Mouse (Mus musculus) forebrain, embryonic 11.5 days (tissue): ENCODE data around the gene Rln3. TPM values are rescaled to one million over a fixed set of nuclear protein-coding genes. Genes with fewer than 3 reads are reported as not detected.

Experiments
- ATAC-seq: fragments of 200-750 bp; cut with Nextera tagmentation; replicated peaks from 2 replicates; pipeline ENCODE4 v1.8.0; 2017; ENCODE audit warnings: moderate TSS enrichment; ENCODE audit not compliant: low FRiP score
- DNase-seq: peaks from one replicate; pipeline ENCODE4 v3.0.0-alpha.2; 2017; ENCODE audit warnings: low spot score
- H3K27ac ChIP-seq: fragments of 300-500 bp; sonication (generic); 2 replicates; pipeline ENCODE4 v1.5.1; 2014; ENCODE audit warnings: low read depth, low read length
- H3K27me3 ChIP-seq: fragments of 300-500 bp; sonication (generic); 2 replicates; pipeline ENCODE4 v1.6.1; 2014; ENCODE audit warnings: mild to moderate bottlenecking, low read length, mixed read lengths; ENCODE audit not compliant: control insufficient read depth, insufficient read depth
- H3K36me3 ChIP-seq: fragments of 300-500 bp; sonication (generic); 2 replicates; pipeline ENCODE4 v1.6.1; 2014; ENCODE audit warnings: mild to moderate bottlenecking, low read length, moderate library complexity, mixed read lengths; ENCODE audit not compliant: control insufficient read depth, insufficient read depth
- H3K4me1 ChIP-seq: fragments of 300-500 bp; sonication (generic); replicated peaks from 2 replicates; pipeline ENCODE4 v1.6.1; 2014; ENCODE audit warnings: low read length, mixed read lengths; ENCODE audit not compliant: control insufficient read depth, insufficient read depth
- H3K4me2 ChIP-seq: fragments of 300-500 bp; sonication (generic); 2 replicates; pipeline ENCODE4 v1.6.1; 2014; ENCODE audit warnings: low read depth, mild to moderate bottlenecking, low read length, moderate library complexity, mixed read lengths; ENCODE audit not compliant: severe bottlenecking
- H3K4me3 ChIP-seq: fragments of 300-500 bp; sonication (generic); 2 replicates; pipeline ENCODE4 v1.5.1; 2014; ENCODE audit warnings: low read depth, low read length
- H3K9ac ChIP-seq: fragments of 300-500 bp; sonication (generic); 2 replicates; pipeline ENCODE4 v1.6.1; 2014; ENCODE audit warnings: low read length
- H3K9me3 ChIP-seq: fragments of 300-500 bp; sonication (generic); 2 replicates; pipeline ENCODE4 v1.6.1; 2016; ENCODE audit warnings: low read length, mixed read lengths; ENCODE audit not compliant: control insufficient read depth
- WGBS: fragments of 180-500 bp; shearing (Covaris S2); extraction: QIAGEN DNeasy Blood & Tissue Kit; methylation state at CpG from one replicate; pipeline ENCODE4 v1.1.7; 2014; 5-methylcytosine and 5-hydroxymethylcytosine counted together
- polyA plus RNA-seq: library from polyadenylated mRNA; unstranded; fragments of >200 nt; fragmentation: Nextera tagmentation; extraction: Ambion mirVana; gene quantifications from 2 replicates; pipeline ENCODE4 v1.2.1, GENCODE M21; 2014

The Rln3 gene
- polyA plus RNA-seq, 1 experiment from 2014 or later: not detected

DNA sequence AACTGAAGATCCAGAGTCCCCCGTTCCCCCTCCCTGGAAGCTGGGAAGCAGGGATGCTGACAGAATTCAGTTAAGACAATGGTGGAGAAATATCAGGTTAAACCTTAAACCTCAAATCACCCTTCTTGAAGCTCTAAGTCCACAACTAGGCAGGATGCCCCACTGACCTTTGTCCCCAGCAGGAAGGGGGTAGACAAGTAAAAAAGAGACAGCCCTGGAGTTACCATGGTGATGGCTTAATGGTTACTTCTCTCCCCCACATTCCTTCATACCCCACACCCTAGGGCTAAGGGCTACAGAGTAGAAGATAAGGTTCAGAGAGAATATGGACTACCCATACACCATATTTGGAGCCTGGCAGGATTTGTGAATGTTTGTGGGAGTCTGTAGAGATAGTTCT lies 21.2 kb downstream of the Rln3 start:
- H3K27ac ChIP-seq: no peak overlapping the region
- no peak overlapping the region for H3K4me3 ChIP-seq
- 72% methylated on average over 1 of the region's 1 CpGs for WGBS
- ATAC-seq: no peak
- H3K4me1 ChIP-seq: 0 out of 2 replicates have a peak, but pooled peaks cover 3% of the 10 kb centered on the region
- no peak for DNase-seq
- H3K27me3 ChIP-seq: peaks cover 25% of the 10 kb centered on the region
- H3K9me3 ChIP-seq: no peaks in the 10 kb centered on the region
- H3K36me3 ChIP-seq: no peaks in the 10 kb centered on the region
- H3K9ac ChIP-seq: no peak overlapping the region
- H3K4me2 ChIP-seq: no peak overlapping the region

DNA sequence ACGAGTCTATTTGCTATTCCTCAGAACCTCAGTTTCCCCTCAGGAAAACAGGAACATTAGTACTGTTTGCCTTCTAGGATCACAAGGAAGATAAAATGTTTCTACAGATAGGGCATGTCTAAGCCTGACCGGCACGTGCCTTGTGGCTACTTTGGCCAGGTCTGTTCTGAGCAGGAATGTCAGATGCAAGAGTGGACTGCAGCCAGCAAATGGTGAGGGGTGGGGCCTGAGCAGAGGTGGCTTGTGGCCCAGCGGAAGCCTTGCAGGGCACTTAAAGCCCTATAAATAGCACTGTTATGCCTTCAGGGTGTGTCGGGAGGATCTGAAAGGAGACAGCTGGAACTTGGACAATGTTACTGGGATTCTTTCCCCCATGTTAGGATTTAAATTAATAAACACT lies 21.7 kb downstream of the Rln3 start:
- Histone ChIP-seq H3K27me3 (peaks cover 22% of the 10 kb centered on the region), H3K9ac (no peak overlapping the region), H3K4me2 (no peak overlapping the region), H3K9me3 (no peaks in the 10 kb centered on the region), H3K4me1 (0 out of 2 replicates have a peak, but pooled peaks cover 3% of the 10 kb centered on the region), H3K4me3 (no peak overlapping the region), H3K27ac (no peak overlapping the region), H3K36me3 (no peaks in the 10 kb centered on the region)
- ATAC-seq (no peak), DNase-seq (peak; percentile 45)
- 64% methylated on average over 5 of the region's 5 CpGs for WGBS

DNA sequence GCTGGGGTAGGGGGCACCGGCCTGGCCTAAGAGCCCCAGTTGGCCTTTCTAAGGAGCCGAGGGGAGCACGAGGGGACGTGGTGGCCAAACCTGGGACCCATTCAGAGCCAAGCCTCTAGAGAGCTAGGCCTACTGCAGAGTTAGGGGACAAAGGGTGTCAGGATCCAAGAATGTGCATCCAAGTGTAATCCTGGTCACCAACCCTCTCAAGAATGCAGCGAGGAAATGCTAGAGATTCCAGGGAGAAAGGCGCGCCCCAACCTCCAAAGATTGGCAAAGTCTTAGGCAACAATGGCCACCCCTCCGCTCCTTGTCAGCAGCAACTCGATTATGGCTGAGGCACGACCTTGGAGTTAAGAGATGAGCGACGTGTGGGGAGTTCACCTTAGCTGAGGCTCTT lies 23.2 kb downstream of the Rln3 start:
- Histone ChIP-seq H3K9ac (no peak overlapping the region), H3K27me3 (peaks cover 16% of the 10 kb centered on the region), H3K4me3 (no peak overlapping the region), H3K36me3 (no peaks in the 10 kb centered on the region), H3K4me2 (0 out of 2 replicates have a peak overlapping the region, but pooled peaks have one; percentile 9), H3K4me1 (0 out of 2 replicates have a peak, but pooled peaks cover 3% of the 10 kb centered on the region), H3K9me3 (no peaks in the 10 kb centered on the region), H3K27ac (no peak overlapping the region)
- DNase-seq (peak; percentile 50), ATAC-seq (no peak)
- 50% methylated on average over 12 of the region's 12 CpGs for WGBS

DNA sequence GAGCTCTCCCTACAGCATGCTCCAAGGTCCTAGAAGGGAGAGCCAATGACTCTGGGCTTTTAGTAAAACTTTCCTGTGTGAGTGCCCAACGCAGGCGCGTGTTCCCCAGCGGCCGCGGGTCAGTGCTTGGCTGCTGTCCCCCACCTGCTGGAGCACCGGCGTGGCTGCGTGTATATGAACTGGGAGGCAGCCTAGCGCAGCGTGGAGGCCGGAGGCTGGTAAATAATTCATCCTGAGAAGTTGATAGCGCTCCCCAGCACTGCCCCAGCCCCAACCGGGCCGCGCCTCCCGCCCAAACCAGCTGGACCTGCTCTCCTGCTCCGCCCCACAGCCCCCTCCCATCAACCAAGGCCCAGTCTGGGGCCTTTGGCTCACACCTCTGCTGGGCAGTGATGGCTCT lies 23.7 kb downstream of the Rln3 start, which contains the start of gene Palm3:
Gene Palm3, plus strand, starts transcription at position 376 of the 400 bp plus-strand sequence.
- H3K4me2 ChIP-seq: 0 out of 2 replicates have a peak within 1 kb of the TSS, but pooled peaks have one; percentile 9
- H3K4me3 ChIP-seq: no peak within 1 kb of the TSS
- 0 out of 2 replicates have a peak, but pooled peaks cover 3% of the 10 kb centered on the region for H3K4me1 ChIP-seq
- ATAC-seq: no peak
- H3K9me3 ChIP-seq: no peaks in the 10 kb centered on the region
- no peaks in the 10 kb centered on the region for H3K36me3 ChIP-seq
- peaks cover 13% of the 10 kb centered on the region for H3K27me3 ChIP-seq
- DNase-seq: peak; percentile 63
- 0 out of 2 replicates have a peak within 1 kb of the TSS, but pooled peaks have one; percentile 20 for H3K9ac ChIP-seq
- 13% methylated on average over 18 of the region's 18 CpGs for WGBS
- H3K27ac ChIP-seq: no peak within 1 kb of the TSS

DNA sequence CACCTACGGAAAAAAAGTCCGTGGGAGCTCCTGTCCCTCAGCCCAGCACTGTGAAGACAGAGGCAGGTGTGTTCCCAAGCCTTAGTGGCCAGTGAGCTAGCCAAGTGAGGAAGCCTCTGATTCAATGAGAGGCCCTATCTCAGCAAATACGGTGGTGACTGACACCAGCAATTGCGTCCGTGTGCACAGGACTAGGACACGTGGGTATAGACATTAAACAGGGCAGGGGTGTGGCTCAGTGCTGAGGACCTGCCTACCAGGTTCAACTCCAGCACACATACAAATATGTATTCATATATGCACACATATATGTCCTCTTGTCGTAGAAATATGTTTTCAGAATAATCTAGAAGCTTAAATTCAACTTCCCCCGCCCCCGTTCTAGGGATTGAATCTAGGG lies 25.1 kb downstream of the Rln3 start:
- Histone ChIP-seq H3K4me3 (no peak overlapping the region), H3K27ac (no peak overlapping the region), H3K27me3 (peaks cover 8% of the 10 kb centered on the region), H3K4me1 (0 out of 2 replicates have a peak, but pooled peaks cover 3% of the 10 kb centered on the region), H3K4me2 (no peak overlapping the region), H3K36me3 (no peaks in the 10 kb centered on the region), H3K9ac (no peak overlapping the region), H3K9me3 (no peaks in the 10 kb centered on the region)
- no peak for DNase-seq
- WGBS: 85% methylated on average over 9 of the region's 9 CpGs
- no peak for ATAC-seq

DNA sequence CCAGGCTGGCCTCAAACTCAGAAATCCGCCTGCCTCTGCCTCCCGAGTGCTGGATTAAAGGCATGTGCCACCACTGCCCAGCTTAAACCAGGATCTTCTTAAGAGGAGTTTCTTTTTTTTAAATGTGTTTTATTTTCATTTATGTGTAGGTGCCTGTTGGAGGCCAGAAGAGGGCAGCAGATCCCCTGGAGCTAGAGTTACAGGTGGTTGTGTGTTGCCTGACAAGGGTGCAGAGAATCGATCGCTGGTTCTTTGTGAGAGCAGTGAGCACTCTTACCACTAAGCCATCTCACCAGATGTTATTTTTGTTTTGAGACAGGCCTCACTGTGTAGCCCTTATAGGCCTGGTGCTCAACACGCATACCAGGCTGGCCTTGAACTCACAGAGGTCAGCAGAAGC lies 29.0 kb downstream of the Rln3 start:
- no peaks in the 10 kb centered on the region for H3K36me3 ChIP-seq
- H3K4me1 ChIP-seq: peaks cover 13% of the 10 kb centered on the region
- peaks cover 29% of the 10 kb centered on the region for H3K27me3 ChIP-seq
- no peak for DNase-seq
- H3K27ac ChIP-seq: no peak overlapping the region
- H3K9ac ChIP-seq: no peak overlapping the region
- no peaks in the 10 kb centered on the region for H3K9me3 ChIP-seq
- H3K4me2 ChIP-seq: no peak overlapping the region
- WGBS: 94% methylated on average over 5 of the region's 5 CpGs
- no peak for ATAC-seq
- H3K4me3 ChIP-seq: no peak overlapping the region

DNA sequence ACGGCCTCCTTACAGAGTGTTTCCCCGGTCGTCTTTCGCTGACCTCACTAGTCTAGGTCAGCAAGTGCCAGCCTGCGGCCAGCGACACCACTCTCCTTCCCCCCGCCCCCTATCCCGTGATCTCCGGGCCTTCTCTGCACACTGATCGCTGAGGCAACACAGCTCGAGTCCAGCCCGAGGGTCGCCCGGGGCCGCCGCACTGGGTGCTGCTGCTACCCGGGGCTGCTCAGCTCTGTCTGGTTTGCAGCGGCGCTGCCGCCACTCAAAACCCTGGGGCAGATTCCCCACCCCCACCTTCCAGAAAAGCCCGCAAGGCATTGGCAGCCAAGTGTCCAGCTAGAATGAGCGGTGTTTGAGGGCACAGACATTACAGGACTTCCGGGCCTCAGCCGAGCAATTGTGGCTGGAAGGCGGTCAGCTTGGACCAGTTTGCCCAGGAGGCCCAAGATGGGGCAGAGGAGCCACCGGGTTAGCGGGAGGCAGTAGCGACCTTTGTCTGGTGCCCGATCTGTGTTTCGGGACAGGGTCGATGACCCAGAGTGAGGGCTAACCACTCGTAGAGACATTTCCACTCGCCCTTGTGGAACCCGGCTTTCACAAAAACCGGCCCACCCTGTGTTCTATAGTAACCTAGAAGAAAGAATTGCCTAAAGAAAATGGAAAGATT lies 32.2 kb downstream of the Rln3 start:
- ATAC-seq (no peak), DNase-seq (no peak)

DNA sequence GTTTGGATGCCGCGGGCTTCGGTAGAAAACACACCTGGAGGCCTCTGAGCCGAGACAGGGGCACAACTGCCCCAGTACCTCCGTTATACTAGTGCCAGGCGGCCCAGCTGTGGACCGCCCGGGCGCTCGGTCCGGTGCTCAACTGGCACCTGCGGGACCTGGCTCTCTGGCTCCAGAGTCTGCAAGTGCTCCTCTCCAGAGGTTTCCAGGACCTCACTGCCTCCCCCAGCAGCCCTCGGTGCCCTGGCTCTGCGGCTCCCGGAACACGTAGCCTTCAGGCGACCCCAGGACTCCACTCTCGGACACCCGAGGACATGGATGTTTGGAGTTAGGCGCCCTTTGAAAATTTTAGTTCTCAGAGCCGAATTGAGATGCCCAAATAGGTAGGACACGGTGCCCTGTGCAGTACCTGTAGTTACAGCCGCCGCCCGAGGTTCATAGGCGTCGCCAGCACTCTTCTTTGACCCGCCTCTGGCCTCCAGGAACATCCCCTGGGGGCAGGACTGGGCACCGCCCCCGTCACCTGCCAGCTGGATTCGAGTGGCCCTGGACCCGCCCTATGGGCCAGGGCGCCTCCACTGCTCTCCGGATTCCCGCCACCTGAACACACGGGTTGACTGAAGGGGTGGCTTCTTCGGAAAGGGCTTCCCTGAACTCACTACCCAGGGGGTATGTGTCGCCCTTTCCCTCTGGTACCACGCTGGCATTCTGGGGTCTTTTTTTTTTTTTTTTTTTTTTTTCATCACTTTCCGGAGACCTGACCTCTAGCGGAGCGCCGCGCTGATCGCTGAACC lies 32.9 kb downstream of the Rln3 start, which contains the start of gene 2210011C24Rik:
Gene 2210011C24Rik, minus strand, starts transcription at position 467 of the 794 bp plus-strand sequence.
- Histone ChIP-seq H3K4me1 (peaks cover 15% of the 10 kb centered on the region), H3K36me3 (no peaks in the 10 kb centered on the region), H3K4me2 (peak within 1 kb of the TSS; percentile 99), H3K27ac (no peak within 1 kb of the TSS), H3K9ac (peak within 1 kb of the TSS; percentile 62), H3K27me3 (peaks cover 37% of the 10 kb centered on the region), H3K4me3 (peak within 1 kb of the TSS; percentile 47), H3K9me3 (no peaks in the 10 kb centered on the region)
- WGBS: under 1% methylated on average over 45 of the region's 45 CpGs
- ATAC-seq: peak; percentile 37; the same call in 1 of the 2 replicates
- no peak for DNase-seq

More for the DNA sequence above, 32.2 kb downstream of the Rln3 start:
- Histone ChIP-seq H3K9ac (peak overlapping the region; percentile 39; the same call in 1 of the 2 replicates), H3K4me2 (peak overlapping the region; percentile 99), H3K27ac (no peak overlapping the region), H3K9me3 (no peaks in the 10 kb centered on the region), H3K4me3 (peak overlapping the region; percentile 47), H3K36me3 (no peaks in the 10 kb centered on the region), H3K27me3 (peaks cover 37% of the 10 kb centered on the region), H3K4me1 (peaks cover 15% of the 10 kb centered on the region)
- WGBS: 2% methylated on average over 35 of the region's 35 CpGs
